Mouse (Mus musculus) limb, embryonic 14.5 days (tissue): ENCODE measurements around the gene AI413582. TPM values are rescaled to one million over a fixed set of nuclear protein-coding genes. Genes with fewer than 3 reads are reported as not detected.

Experiments used
- ATAC-seq: fragments of 200-750 bp; cut with Nextera tagmentation; 2 replicates; pipeline ENCODE4 v1.8.0; 2017; ENCODE audit warnings: low read depth, moderate number of reproducible peaks, moderate TSS enrichment; ENCODE audit not compliant: low FRiP score
- DNase-seq: peaks from one replicate; pipeline ENCODE4 v3.0.0-alpha.2; 2015; ENCODE audit warnings: low spot score
- H3K27ac ChIP-seq: fragments of 300-500 bp; sonication (generic); replicated peaks from 2 replicates; pipeline ENCODE4 v1.5.1; 2014; ENCODE audit warnings: low read depth, mild to moderate bottlenecking, low read length, moderate library complexity, mixed read lengths
- H3K27me3 ChIP-seq: fragments of 300-500 bp; sonication (generic); 2 replicates; pipeline ENCODE4 v1.6.1; 2014; ENCODE audit warnings: low read length, mixed read lengths; ENCODE audit not compliant: control insufficient read depth, insufficient read depth
- H3K36me3 ChIP-seq: fragments of 300-500 bp; sonication (generic); 2 replicates; pipeline ENCODE4 v1.6.1; 2014; ENCODE audit warnings: mild to moderate bottlenecking, low read length, moderate library complexity, mixed read lengths; ENCODE audit not compliant: control insufficient read depth, insufficient read depth
- H3K4me1 ChIP-seq: fragments of 300-500 bp; sonication (generic); 2 replicates; pipeline ENCODE4 v1.6.1; 2014; ENCODE audit warnings: antibody characterized with exemption, low read length, mixed read lengths; ENCODE audit not compliant: control insufficient read depth, insufficient read depth
- H3K4me2 ChIP-seq: fragments of 300-500 bp; sonication (generic); replicated peaks from 2 replicates; pipeline ENCODE4 v1.6.1; 2014; ENCODE audit warnings: low read depth, mild to moderate bottlenecking, low read length, moderate library complexity; ENCODE audit not compliant: severe bottlenecking
- H3K4me3 ChIP-seq: fragments of 300-500 bp; sonication (generic); replicated peaks from 2 replicates; pipeline ENCODE4 v1.5.1; 2014; ENCODE audit warnings: low read length
- H3K9ac ChIP-seq: fragments of 300-500 bp; sonication (generic); 2 replicates; pipeline ENCODE4 v1.6.1; 2014; ENCODE audit warnings: mild to moderate bottlenecking, low read depth, low read length, moderate library complexity; ENCODE audit not compliant: severe bottlenecking
- H3K9me3 ChIP-seq: fragments of 300-500 bp; sonication (generic); 2 replicates; pipeline ENCODE4 v1.6.1; 2016; ENCODE audit warnings: low read length; ENCODE audit not compliant: control insufficient read depth
- POLR2A ChIP-seq: fragments of 200-500 bp; IDR thresholded peaks from 2 replicates; pipeline ENCODE4 v1.8.0; 2012; ENCODE audit warnings: inconsistent platforms, mild to moderate bottlenecking, moderate library complexity, borderline replicate concordance; ENCODE audit not compliant: insufficient read depth, insufficient read length; ENCODE audit errors: extremely low read depth
- WGBS: fragments of 180-500 bp; shearing (Covaris S2); extraction: QIAGEN DNeasy Blood & Tissue Kit; methylation state at CpG from one replicate; pipeline ENCODE4 v1.1.7; 2014; 5-methylcytosine and 5-hydroxymethylcytosine counted together
- polyA plus RNA-seq, 2 experiments: library from polyadenylated mRNA; depleted of rRNA in 1 of 2; stranded (reverse) in 1 of 2; unstranded in 1 of 2; fragments of >200 nt; fragmentation: Nextera tagmentation in 1 of 2; extraction: Ambion mirVana in 1 of 2; gene quantifications; 2 replicates each; pipeline versions ENCODE4 v1.2.1 to v1.2.3; 2012 to 2014

AI413582 gene
- polyA plus RNA-seq (2012; rRNA removed) (24.1 and 28.0 TPM in 2 replicates), polyA plus RNA-seq (2014; fragmentation: Nextera tagmentation; extraction: Ambion mirVana) (31.4 and 31.9 TPM in 2 replicates)

DNA sequence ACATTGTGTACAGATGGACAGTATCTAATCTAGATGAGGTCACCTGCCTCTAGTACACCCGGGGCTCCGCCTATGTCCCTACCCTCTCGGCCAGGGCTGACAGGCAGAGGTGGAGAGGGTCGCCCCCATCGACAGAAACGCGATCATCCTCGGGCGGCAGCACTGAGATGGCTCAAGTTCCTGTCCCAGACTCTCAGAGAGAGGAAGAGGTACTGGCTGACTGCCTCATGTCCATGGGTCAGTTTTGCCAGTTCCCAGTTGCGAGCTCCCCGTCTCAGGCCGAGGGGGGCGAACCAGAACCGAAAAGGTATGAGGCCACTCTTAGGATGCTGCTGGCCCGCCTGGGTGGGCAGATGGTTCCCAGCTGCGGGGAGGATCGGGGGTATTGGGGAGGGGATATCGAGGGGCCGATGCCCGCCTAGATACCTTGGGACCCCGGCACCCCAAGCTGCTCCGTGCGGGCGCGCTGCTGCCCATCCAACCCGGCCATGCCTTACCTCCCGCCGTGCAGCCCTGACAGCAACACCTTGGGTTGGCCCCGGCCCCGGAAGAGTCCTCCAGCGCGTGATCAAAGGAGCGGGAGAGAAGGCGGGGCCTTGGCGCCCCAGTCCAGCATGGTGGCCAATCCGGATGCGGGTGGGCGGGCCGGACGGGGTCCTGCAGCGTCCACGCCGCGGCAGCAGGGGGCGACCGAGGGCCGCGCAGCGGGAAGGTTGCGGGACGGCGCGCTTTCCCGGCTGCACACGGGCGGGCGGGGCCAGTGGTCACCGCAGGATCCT is at the start of gene AI413582:
Gene AI413582 (minus strand): TSS at position 594 of the 779 bp plus-strand sequence.
- WGBS = under 1% methylated on average over 55 of the region's 58 CpGs
- ATAC-seq (peak; percentile 90), DNase-seq (peak; percentile 92)
- Histone ChIP-seq H3K36me3 (peaks cover 9% of the 10 kb centered on the region), H3K4me3 (peak within 1 kb of the TSS; percentile 69), H3K9ac (peak within 1 kb of the TSS; percentile 64), H3K4me1 (0 out of 2 replicates have a peak, but pooled peaks cover 7% of the 10 kb centered on the region), H3K9me3 (no peaks in the 10 kb centered on the region), H3K27me3 (no peaks in the 10 kb centered on the region), H3K4me2 (peak within 1 kb of the TSS; percentile 95), H3K27ac (no peak within 1 kb of the TSS)
- TF ChIP-seq POLR2A = 0 out of 2 replicates have a peak, but pooled peaks have one; percentile 19

DNA sequence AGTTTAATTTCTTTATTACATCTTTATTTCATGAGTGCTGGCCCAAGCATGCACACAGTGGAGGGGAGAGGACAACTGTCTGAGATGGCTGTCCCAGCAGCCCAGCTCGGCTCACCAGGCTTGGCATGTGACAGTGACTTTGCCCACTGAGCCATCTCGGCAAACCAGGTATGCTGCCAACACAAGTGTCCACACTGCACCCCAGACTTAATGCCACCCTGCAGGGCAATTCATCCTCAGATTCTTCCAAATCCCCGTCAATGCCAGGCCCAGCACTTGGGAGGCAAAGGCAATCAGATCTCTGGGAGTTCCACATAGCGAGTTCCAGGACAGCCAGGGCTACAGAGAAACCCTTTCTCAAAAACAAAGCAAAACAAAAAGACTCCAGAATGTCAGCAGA is 47.5 kb upstream of the AI413582 start:
- Histone ChIP-seq H3K9ac (no peak overlapping the region), H3K27ac (no peak overlapping the region), H3K4me2 (no peak overlapping the region), H3K4me3 (no peak overlapping the region), H3K27me3 (no peaks in the 10 kb centered on the region), H3K4me1 (peaks cover 25% of the 10 kb centered on the region; the same call in 1 of the 2 replicates), H3K36me3 (peaks cover 7% of the 10 kb centered on the region; the same call in 1 of the 2 replicates), H3K9me3 (peaks cover 6% of the 10 kb centered on the region)
- 83% methylated on average over 4 of the region's 4 CpGs for WGBS
- TF ChIP-seq POLR2A = no peak
- ATAC-seq (no peak), DNase-seq (no peak)

DNA sequence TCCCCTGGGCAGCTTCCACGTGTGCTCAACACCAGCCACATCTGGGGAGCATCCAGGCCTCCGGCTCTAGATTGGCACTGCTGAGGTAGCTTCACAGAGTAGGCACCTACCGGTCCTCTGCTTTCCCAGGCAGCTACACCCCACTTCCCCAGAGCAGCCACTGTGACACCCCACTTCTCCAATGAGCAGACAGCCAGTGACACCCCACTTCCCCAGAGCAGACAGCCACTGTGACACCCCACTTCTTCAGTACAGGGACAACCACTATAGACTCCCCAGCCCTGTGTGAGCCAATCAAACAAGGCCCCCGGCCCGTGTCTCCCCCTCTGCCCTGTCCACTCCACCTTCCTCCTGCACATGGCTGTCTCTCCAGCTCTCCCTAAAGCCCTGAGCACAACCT is 46.4 kb upstream of the AI413582 start:
- Histone ChIP-seq H3K27ac (no peak overlapping the region), H3K27me3 (no peaks in the 10 kb centered on the region), H3K36me3 (peaks cover 5% of the 10 kb centered on the region; the same call in 1 of the 2 replicates), H3K4me1 (peaks cover 25% of the 10 kb centered on the region; the same call in 1 of the 2 replicates), H3K4me2 (no peak overlapping the region), H3K9ac (no peak overlapping the region), H3K4me3 (no peak overlapping the region), H3K9me3 (no peaks in the 10 kb centered on the region)
- no peak for TF ChIP-seq POLR2A
- DNase-seq (no peak), ATAC-seq (no peak)
- 88% methylated on average over 5 of the region's 5 CpGs for WGBS

DNA sequence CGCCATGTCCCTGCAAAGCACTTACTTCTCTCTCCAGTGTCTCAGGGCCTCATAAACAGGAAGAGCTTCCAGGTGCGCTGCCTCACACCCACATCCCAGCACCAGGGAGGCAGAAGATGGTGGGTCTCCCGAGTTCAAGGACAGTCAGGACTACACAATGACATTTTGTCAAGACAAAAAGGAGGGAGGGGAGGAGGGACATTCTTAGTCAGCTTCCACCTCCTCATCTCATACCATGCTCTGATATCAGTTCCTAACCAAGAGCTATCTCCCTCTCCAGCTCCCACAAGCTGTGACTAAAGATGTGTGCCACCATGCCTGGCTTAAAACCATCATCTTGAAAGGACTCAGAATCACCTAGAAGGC is 45.9 kb upstream of the AI413582 start:
- Histone ChIP-seq H3K27ac (no peak overlapping the region), H3K9ac (no peak overlapping the region), H3K36me3 (peaks cover 5% of the 10 kb centered on the region; the same call in 1 of the 2 replicates)

DNA sequence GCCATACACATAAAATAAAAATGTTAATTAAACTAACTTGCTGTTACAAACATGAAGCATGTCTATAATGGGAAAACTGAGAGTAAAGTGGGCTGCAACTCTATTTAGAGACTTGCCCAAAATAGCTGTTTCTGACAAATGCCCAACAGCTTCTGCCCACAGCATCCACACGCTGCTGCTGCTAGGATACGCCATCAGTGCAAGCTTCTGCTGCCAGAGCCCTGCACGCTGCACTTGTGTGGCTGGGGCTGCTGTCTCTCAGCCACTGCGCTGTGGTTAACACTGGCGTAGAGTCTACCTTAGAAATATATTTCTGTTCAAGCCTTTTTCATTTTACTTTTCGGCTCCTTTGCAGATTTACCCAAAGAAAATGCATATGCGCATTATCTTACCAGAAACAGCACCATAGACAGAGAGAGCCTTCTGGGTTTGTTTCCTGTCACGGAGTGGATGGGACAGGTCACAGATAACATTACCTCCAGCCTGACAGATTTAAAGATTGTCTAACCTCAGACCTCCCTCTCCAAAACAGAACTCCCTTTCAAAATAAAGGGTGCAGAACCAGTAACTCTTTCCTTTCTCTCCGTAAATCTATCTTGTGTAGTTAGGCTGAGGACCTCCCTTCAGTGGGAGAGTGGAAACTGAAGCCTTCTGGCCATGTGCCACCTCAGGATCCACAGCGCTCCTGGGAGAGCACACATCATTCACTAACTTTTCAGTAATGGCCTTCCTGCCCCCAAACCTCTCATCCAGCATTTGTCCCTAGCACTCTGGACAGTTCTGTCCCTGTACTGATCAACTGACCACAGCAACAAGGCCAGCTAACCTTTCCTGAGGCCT is 45.3 kb upstream of the AI413582 start:
- no peak overlapping the region for H3K4me3 ChIP-seq
- peaks cover 29% of the 10 kb centered on the region; the same call in 1 of the 2 replicates for H3K4me1 ChIP-seq
- no peaks in the 10 kb centered on the region for H3K27me3 ChIP-seq
- H3K36me3 ChIP-seq = peaks cover 8% of the 10 kb centered on the region
- H3K27ac ChIP-seq = 0 out of 2 replicates have a peak overlapping the region, but pooled peaks have one; percentile 9
- no peak overlapping the region for H3K9ac ChIP-seq
- no peak for ATAC-seq
- H3K4me2 ChIP-seq = no peak overlapping the region
- no peak for DNase-seq
- WGBS = 74% methylated on average over 10 of the region's 10 CpGs
- no peak for TF ChIP-seq POLR2A
- H3K9me3 ChIP-seq = no peaks in the 10 kb centered on the region

More for the DNA sequence above, 45.9 kb upstream of the AI413582 start:
- TF ChIP-seq POLR2A = no peak
- Histone ChIP-seq H3K4me3 (no peak overlapping the region), H3K9me3 (no peaks in the 10 kb centered on the region), H3K4me2 (no peak overlapping the region), H3K27me3 (no peaks in the 10 kb centered on the region), H3K4me1 (peaks cover 25% of the 10 kb centered on the region; the same call in 1 of the 2 replicates)
- ATAC-seq = no peak
- WGBS = 68% methylated on average over 3 of the region's 3 CpGs
- no peak for DNase-seq
